Mouse (Mus musculus) cerebellum, adult 9-10 months (tissue): ENCODE measurements around the gene Inpp5k.
"Not testable (repeated sequence)": the region's sequence is repeated elsewhere in the genome, so short reads cannot be mapped to it uniquely, and the experiment has no call there.

Experiments
- DNase-seq: peaks from one replicate; pipeline ENCODE4 v3.0.0; 2022

The Inpp5k gene

DNA sequence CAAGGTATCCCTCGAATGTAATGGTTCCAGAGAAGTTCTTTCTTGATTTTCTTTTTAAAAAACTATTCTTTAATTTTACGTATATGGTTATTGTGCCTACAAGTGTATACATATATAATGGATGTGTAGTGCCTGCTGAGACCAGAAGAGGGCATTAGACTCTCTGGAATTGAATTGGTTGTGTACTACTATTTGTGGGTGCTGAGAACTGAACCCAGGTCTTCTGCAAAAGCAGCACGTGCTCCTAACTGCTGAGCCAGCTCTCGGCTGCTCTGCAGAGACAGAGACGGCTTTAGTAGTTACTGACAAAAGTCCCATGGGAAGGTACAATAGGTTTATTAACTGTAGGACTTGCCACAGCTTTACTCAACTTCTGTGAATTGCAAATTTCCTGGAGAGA, 53.7 kb downstream of the Inpp5k start:
- no peak for DNase-seq

GRCm38 (mm10) chr11:75684956-75685355, 54.2 kb downstream of the Inpp5k start:
- no peak for DNase-seq

GRCm38 (mm10) chr11:75687343-75687993, 56.7 kb downstream of the Inpp5k start:
- DNase-seq: no peak

GRCm38 (mm10) chr11:75688132-75688531, 57.3 kb downstream of the Inpp5k start:
- no peak for DNase-seq

DNA sequence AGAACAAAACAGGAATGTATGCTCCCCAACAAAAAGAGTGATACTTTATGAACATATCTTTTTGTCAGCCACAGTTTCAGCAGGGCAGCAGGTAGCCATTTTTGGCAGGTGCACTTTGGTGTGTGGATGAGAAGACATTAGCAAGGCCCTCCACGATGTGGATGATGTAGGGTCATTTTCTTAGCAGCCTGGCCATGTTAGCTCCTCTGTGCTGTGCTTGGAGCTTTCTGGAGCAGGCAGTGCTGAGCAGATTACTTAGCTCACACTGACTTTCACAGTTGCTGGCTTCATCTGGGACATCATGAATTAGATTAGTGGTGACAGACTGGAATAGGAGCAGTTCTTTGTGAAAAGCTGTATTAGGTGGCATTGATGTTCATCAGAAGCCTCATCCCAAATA, 59.2 kb downstream of the Inpp5k start:
- no peak for DNase-seq

DNA sequence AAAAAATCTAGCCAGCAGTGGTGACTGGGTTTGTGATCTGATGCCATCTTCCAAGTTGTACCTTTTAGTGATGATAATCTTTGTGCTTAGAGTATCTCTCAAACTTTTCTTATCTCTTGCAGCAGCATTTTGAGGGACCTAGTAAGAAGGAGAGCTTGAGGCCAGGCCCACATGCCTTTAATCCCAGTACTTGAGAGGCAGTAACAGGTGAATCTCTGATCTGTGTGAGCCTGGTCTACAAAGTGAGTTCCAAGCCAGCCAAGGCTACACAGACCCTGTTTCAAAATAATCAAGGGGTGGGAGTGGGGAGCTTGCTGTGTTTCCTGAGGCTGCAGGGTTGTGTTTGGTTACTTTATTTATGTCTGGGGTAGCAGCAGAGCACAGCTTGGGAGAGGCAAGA, 60.3 kb downstream of the Inpp5k start:
- DNase-seq: no peak

DNA sequence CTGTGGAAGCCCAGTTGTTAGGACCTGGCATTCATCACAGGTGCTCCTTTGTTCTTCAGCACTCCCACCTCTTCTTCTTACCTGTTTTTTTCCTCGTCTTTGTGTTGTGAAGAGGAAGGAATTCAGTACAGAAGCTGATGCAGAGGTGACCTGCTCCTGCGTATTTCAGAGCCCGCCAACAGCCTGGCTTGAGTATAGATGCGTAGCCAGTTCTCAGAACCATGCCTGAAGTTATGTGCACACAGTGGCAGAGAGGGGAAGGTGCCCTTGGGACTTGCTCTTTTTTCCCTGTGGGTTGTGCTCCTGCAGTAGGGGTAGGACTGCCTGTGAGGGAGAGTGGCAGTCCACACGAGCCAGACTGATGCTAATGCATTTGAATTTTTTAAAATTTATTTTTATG, 62.8 kb downstream of the Inpp5k start:
- no peak for DNase-seq

GRCm38 (mm10) chr11:75697464-75697863, 66.7 kb downstream of the Inpp5k start:
- DNase-seq: not testable (repeated sequence)
